In genomic region chr19:28790196-28790595, GRCm38 (mm10) we compare ENCODE assay signal across 25 mouse cellular contexts. TPM values are rescaled to one million over a fixed set of nuclear protein-coding genes. Genes with fewer than 3 reads are reported as not detected.
DNase-seq lines count a peak whose midpoint lies in the region; ATAC-seq lines count a peak whose summit lies in the region.
"Had no signal": no experiment of that assay in that cellular context is flagged by ENCODE, and none has a peak within 500 bp of the region (broad histone marks: within the 10 kb centered on the region; RNA-seq: fewer than 3 reads in every experiment).

No protein-coding gene starts in this region.

- no peak overlapping the region for H3K4me3 ChIP-seq in kidney, embryonic 15.5 days (replicated peaks)
- H3K4me3 ChIP-seq: heart, adult 2 months; heart, embryonic 10.5 days; heart, embryonic 13.5 days had no signal

- DNase-seq in kidney, adult 18-20 months: peak; percentile 28
- peak; percentile 72 for DNase-seq in kidney, adult 9 months
- DNase-seq in kidney, postnatal 14 days: peak; percentile 45
- peak; percentile 52 for DNase-seq in yolk sac, embryonic 10.5 days (ENCODE audit: low spot score)
- no peak for DNase-seq in lung, postnatal 36 days
- DNase-seq in frontal cortex, adult 2 months (ENCODE audit: extremely low spot score in 1 of 2, low spot score in 1 of 2): no peak
- DNase-seq: adrenal gland, postnatal 10 days; adrenal gland, postnatal 36 days; B cell, adult 2 months; cerebellum, adult 18-20 months; cerebellum, adult 9-10 months; cerebellum, postnatal 14 days; forebrain, postnatal 0 days; gastrocnemius, postnatal 25 days; heart, adult 2 months; heart, postnatal 14 days; heart, postnatal 4 days had no signal

- H3K27me3 ChIP-seq in kidney, embryonic 15.5 days: no peaks in the 10 kb centered on the region
- H3K27me3 ChIP-seq: CH12.LX; heart, embryonic 13.5 days had no signal

- no peak overlapping the region for H3K27ac ChIP-seq in kidney, embryonic 15.5 days
- H3K27ac ChIP-seq: heart, adult 2 months; heart, embryonic 10.5 days; heart, embryonic 13.5 days; hindbrain, embryonic 14.5 days had no signal

- H3K9me3 ChIP-seq in kidney, embryonic 15.5 days (replicated peaks): no peaks in the 10 kb centered on the region
- H3K9me3 ChIP-seq: G1E; heart, embryonic 10.5 days; heart, embryonic 13.5 days had no signal

- 86% methylated on average over 1 of the region's 1 CpGs for WGBS in kidney, embryonic 15.5 days

- H3K9ac ChIP-seq in kidney, embryonic 15.5 days: no peak overlapping the region
- H3K9ac ChIP-seq: forebrain, postnatal 0 days; heart, embryonic 13.5 days; hindbrain, embryonic 14.5 days had no signal

- no peaks in the 10 kb centered on the region for H3K4me1 ChIP-seq in kidney, embryonic 15.5 days

- no peak for ATAC-seq in kidney, embryonic 15.5 days (replicated peaks; ENCODE audit: low FRiP score)
- ATAC-seq: forebrain, embryonic 14.5 days; forebrain, postnatal 0 days; Patski had no signal

- no peaks in the 10 kb centered on the region for H3K36me3 ChIP-seq in kidney, embryonic 15.5 days
- H3K36me3 ChIP-seq: G1E; heart, embryonic 10.5 days; heart, embryonic 13.5 days had no signal

- H3K4me2 ChIP-seq in kidney, embryonic 15.5 days: no peak overlapping the region
- H3K4me2 ChIP-seq: heart, embryonic 13.5 days; hindbrain, embryonic 14.5 days had no signal

RNA-seq across cellular contexts. Expression of gene Slc1a1, which starts 44.7 kb away (rescaled TPM):
- polyA plus RNA-seq in kidney, embryonic 15.5 days (2015; fragmentation: Nextera tagmentation; extraction: Ambion mirVana): 3.9 and 4.3 TPM in 2 replicates
- polyA plus RNA-seq in frontal cortex, adult 2 months (2012; rRNA removed): 70.2 and 78.6 TPM in 2 replicates
- polyA plus RNA-seq: G1E had no signal

Comparison
In these comparisons a context has a peak if more than half of its experiments do, and no peak if none do; other contexts are left out.
1. DNase-seq: peak in kidney, adult 18-20 months (single experiment), kidney, adult 9 months (single experiment), kidney, postnatal 14 days (single experiment) and yolk sac, embryonic 10.5 days (single experiment); none in lung, postnatal 36 days (single experiment) and frontal cortex, adult 2 months (0 of 2).
2. RNA of gene Slc1a1, which starts 44.7 kb away (polyA plus RNA-seq): 70.2 to 78.6 TPM in frontal cortex, adult 2 months; 3.9 to 4.3 TPM in kidney, embryonic 15.5 days; every median in the first group is over 10 times any median in the second.